Mouse (Mus musculus): ENCODE data around the gene Acbd7.

Acbd7 gene

DNA sequence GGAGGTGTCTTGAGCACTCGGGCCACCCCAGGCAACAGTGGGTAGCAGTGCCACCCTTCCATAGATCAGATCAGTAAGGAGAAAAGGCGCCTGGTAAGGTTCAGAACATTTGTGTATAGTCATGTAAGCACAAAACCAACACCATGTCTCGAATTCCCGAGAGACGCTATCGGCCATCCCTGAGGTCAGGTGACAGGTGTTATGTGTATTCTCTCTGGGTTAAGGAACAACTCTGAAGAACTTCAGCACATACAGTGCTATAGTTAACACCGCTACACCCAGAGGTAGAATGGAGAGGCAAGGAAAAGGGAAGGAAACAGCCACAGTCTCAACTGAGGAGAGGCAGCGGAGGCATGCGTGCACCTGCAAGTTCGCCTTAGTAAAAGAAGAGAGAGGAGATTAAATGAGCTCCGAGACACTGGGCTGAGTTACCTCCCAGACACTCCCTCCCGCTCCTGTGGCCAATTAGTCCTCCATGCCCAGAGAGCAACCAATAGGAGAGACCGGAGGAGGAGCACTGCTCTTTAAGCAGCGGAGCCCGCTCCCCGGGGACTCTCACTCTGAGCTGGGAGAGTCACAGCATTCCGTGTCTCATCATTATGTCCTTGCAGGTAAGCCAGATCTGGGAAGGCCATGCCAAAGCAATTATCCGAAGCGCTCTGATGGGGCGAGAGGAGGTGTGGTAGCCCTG lies at the start of gene Acbd7:
Acbd7 (plus strand) TSS at position 558 of the 691 bp plus-strand sequence.
- in situ Hi-C loops (cut with MboI; ENCODE audit: unreplicated experiment in 2 of 2) = loop anchor here (5.0 to 25.0 kb wide), 4 partner anchors 87 to 1302 kb away; partner anchors contain the start of genes Cdnf (in 2 of the 2), Gm45902 (in 2 of the 2), Hspa14 (in 2 of the 2) and Dclre1c (in 1 of the 2)

DNA sequence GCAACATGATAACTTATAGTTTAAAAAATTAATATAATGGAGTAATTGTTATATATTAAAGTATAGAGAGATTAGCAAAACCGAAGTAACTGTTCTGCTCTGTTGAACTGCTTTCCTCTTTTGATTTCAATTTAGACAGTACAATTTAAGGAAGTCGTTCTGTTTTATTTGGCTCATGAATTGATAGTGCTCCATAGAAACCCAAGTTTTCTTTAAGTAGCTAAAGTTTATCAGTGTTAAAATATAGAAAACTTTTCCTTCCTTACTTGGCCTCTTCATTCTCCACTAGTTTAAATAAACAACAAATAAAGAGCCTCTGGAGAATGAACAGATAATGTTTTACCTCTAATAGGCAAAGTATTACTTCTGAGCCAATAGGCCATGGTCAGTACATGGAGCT lies 49.7 kb upstream of the Acbd7 start:
- in situ Hi-C loops (cut with MboI; ENCODE audit: unreplicated experiment in 2 of 2) = no loop called here

DNA sequence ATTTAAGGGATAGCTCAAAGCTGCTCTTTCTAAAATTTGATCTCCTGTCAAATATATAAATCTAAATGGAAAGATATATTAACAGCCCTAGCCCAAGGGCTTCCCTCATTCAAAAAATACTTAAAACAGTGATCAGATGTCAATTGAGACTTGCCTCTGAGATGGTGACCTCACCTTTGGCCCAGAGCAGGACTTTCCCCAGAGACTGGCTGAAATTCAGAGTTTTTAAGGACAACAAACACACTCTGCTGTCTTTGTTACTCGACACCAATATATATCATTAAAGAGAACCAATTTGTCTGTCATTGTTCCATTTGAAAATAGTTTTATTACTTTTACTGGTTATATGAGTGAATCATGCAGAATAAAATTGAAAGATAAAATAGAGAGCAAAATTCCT lies 46.4 kb upstream of the Acbd7 start:
- in situ Hi-C loops (cut with MboI; ENCODE audit: unreplicated experiment in 2 of 2) = no loop called here

DNA sequence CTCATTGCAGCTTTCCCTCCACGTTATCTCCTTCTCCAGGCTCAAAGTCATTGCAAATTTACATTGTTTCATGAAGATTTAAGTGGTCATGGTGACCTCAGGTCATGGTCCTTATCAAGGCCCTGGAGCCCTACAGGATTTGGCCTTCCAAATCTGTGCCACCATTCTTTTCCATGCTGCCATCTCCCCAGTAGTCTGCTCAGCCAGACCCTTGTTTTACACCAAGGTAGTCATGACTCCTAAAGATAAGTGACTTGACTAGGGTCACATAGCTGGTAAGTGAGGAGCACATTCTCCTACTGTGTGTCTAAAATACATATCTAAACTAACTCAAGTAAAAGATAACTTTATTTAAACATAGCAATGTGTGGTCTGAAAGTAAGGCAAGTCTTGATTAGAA lies 43.8 kb upstream of the Acbd7 start:
- in situ Hi-C loops (cut with MboI; ENCODE audit: unreplicated experiment in 2 of 2) = loop anchor here in 1 of 2 experiments (5.0 kb wide), 1 partner anchor 35 kb away; no protein-coding TSS in a partner anchor

DNA sequence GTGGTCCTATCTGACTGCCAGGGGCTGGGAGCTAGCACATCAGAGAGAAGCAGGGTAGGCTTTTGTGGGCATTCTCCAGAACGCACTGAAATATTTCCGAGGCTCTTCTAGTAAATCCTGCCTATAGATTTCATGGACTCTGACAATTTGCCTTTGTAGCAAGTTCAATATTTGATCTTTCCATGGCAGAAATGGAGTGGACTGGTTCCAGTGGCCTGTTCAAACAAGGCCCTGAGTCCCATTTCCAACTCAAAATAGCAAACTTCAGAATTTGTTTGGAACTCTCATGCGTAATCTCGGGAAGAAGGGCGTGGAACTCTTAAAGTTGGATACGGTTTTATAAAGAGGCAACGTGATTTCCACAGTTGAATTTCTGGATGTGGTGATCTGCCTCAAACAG lies 40.1 kb upstream of the Acbd7 start:
- in situ Hi-C loops (cut with MboI; ENCODE audit: unreplicated experiment in 2 of 2) = no loop called here

DNA sequence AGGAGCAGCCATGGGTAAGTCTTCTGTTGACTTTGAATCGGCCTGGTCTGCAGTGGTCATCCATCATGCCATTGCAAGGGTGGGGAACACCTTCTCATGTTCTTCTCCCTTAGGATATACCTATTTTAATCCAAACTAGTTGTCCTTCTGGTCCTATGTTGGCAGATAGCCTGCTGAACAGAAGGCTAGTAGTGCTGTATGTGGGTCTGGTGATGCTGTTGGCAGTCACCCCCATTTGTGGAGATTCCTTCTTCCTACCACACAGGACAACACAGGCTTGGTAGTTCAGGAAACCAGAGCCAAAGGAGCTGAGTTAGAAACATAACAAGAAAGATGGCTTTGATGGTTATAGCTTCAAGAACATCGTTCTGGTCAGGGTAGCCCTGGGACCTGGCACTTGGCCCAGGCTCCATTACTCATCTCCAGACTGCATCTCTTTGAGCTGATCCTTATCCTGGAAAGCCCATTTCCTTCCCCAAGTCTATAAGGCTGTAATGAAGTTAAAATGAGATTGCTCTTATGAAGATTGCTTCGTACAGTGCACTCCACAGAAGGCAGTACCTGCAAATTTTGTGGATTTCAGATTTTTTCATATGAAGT lies 30.4 kb upstream of the Acbd7 start:
- in situ Hi-C loops (cut with MboI; ENCODE audit: unreplicated experiment in 2 of 2) = no loop called here

DNA sequence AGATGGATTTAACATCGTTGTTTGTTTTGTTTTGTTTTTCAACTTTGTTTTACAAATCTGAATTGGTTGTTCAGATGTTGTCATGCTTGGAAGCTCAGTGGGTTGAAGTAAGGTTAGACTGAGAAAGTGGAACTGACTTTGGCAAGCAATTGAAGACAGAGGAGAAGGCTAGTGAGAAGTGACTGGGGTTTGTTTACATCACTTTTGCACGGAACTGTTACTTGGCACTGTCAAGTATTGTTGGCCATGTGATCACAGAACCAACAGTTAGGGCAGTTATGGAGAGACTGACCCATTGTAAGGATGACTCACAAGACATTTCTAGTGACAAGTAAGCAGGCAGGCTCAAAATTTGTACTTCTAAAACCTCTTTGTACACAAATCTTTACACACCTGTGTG lies 12.8 kb upstream of the Acbd7 start:
- in situ Hi-C loops (cut with MboI; ENCODE audit: unreplicated experiment in 2 of 2) = no loop called here

DNA sequence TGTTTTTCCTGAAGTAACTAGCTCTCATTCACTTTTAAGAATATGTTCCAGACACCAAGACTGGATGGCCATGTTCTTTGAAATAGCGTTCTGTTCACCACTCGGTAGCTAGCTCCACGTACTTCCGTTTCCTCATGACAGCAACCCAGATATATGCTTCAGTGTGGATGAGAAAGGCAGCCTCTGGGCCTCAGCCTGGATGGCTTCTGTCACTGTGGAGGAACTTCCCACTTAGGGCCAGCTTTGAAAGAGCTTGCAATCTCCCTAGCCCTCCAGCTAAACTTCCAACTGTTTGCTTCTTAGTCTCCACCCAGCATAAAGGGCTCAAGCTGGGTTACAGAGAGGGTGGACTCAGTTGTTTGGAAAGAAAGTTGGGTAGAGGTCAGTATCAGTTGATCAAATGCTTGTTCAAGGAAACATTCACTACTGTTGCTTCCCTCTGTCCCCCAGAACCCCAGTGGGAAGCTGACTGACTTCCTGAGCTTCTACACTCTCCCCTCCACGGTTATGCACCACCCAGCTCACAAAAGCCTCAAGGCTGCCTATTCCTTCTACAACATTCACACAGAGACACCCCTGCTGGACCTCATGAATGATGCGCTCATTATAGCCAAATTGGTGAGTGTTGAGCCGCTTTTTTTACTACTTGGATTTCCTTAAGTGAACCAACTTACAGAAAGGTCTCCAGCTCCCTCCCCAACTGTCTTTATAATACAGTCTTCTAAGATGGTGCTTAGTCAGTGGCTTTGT lies 11.4 kb upstream of the Acbd7 start:
- in situ Hi-C loops (cut with MboI; ENCODE audit: unreplicated experiment in 2 of 2) = loop anchor here (5.0 to 25.0 kb wide), 3 partner anchors 32 to 1313 kb away; partner anchors contain the start of genes Cdnf (in 1 of the 2), Gm45902 (in 1 of the 2) and Hspa14 (in 1 of the 2)

DNA sequence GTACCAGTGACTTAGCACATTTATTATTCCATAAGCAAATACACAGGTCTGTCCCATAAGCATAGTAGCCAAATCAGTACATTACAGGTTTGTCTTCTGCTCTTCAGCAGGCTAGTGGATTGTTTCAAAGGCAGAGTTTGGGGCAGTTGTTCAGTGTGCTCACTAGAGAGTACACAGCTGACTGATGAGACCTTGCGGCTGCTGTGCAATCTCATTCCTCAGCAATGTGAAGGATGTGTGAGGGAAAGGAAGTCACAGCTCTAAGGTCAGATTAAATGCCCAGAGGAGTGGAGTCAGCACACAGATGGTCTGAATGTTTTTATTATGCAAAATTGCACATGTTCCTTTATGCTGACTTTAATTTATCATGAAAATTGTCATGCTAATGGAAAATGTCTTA lies 9.4 kb upstream of the Acbd7 start:
- in situ Hi-C loops (cut with MboI; ENCODE audit: unreplicated experiment in 2 of 2) = loop anchor here (5.0 to 25.0 kb wide), 3 partner anchors 34 to 1311 kb away; partner anchors contain the start of genes Cdnf (in 1 of the 2), Gm45902 (in 1 of the 2) and Hspa14 (in 1 of the 2)

DNA sequence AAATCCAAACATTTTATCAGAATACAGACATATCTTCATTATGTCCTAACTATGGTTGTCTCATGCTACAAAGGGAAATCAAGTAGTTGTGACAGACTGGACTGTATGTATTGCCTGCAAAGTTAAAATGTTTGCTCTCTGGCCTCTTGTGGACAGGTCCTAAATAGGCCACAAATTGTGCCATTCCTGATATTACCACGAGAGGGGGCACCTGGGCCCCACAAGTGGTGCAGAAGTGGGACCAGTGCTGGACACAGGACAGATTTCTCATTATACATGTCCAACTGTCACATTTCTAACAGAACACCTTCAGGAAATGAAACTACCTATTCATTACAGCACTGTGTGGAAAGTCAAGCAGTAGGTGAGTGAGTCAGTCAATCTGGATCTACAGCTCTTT lies 8.6 kb upstream of the Acbd7 start:
- in situ Hi-C loops (cut with MboI; ENCODE audit: unreplicated experiment in 2 of 2) = loop anchor here (5.0 to 25.0 kb wide), 3 partner anchors 35 to 1310 kb away; partner anchors contain the start of genes Cdnf (in 1 of the 2), Gm45902 (in 1 of the 2) and Hspa14 (in 1 of the 2)

DNA sequence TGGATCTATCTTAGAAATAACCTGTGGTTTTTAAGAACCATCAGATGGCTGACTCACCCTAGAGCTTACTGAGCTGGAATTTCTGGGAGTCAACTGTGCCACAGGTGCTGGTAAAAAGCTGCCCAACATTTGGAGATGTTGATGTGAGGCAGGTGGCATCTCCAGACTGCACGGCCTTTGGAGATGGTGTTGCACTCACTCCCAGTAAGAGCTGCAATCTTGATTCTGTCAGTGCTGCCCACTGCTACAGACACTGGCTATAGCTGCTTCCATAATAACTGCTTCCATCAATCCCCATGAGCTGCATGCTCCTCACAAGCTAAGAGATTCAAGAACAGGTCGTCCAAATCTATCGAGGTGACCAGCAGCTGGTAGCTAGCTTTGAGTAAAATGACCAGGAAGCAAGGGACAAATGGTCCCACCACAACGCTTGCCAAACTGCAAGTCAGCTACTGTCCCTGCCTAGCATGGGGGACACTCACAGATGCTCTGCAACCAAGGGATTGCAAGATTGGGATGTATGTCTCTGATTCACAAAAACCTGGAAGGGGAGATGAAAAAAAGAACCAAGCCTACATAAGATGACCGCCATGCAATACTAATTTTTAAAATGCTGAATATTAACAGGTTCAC lies 4.8 kb upstream of the Acbd7 start:
- in situ Hi-C loops (cut with MboI; ENCODE audit: unreplicated experiment in 2 of 2) = loop anchor here (5.0 to 25.0 kb wide), 4 partner anchors 91 to 1306 kb away; partner anchors contain the start of genes Cdnf (in 2 of the 2), Gm45902 (in 2 of the 2), Hspa14 (in 2 of the 2) and Dclre1c (in 1 of the 2)

DNA sequence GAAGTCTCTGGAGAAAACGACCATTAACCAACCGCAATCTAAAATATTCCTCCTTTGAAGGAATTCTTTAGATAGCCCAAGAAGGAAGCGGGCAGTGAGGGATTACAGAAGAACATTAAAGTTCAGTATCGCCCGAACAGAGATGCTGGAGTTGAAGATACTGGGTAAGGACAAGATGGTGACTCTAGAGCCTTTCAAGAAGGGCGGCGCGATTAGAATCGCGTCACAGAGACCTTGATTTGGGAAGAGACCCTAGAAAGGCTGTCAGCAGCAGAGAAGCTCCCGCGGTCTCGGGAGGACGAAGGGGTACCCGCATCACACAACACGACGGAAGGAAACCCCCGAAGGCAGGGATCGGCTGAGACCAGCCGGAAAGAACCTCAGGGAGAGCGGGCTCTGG lies 3.9 kb upstream of the Acbd7 start:
- in situ Hi-C loops (cut with MboI; ENCODE audit: unreplicated experiment in 2 of 2) = loop anchor here (5.0 to 25.0 kb wide), 4 partner anchors 90 to 1305 kb away; partner anchors contain the start of genes Cdnf (in 2 of the 2), Gm45902 (in 2 of the 2), Hspa14 (in 2 of the 2) and Dclre1c (in 1 of the 2)

DNA sequence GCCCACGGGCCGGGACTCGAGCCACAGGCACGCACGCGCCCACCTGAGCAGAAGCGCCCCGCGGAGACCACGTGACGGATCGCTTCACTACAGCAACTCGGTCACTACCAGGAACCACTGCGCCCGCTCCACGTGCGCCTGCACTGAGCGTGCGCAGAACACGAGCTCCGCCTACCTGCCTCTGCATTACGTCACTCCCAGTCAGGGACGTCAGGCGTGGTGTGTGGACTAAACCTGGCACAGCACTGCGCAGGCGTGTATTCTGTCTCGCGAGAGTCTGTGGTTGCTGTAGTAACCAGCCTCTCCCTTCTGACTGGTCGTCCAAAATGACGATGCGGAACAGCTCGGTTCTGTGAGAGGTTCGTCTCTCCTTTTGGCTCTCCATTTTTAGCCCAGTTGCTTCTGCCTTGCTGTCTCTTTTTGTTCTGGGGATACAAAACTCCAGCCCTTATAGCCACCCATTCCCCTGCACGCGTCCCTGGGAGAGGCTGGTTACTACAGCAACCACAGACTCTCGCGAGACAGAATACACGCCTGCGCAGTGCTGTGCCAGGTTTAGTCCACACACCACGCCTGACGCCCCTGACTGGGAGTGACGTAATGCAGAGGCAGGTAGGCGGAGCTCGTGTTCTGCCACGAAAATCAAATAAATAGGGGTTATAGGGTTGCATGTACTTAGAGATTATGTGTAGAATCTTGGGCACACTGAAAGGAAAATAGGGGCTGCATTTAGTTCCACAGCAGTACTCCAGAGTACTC lies 3.3 kb upstream of the Acbd7 start, which contains the start of gene Rpp38:
Rpp38 (minus strand) TSS at position 160 of the 759 bp plus-strand sequence.
- in situ Hi-C loops (cut with MboI; ENCODE audit: unreplicated experiment in 2 of 2) = loop anchor here (5.0 to 25.0 kb wide), 4 partner anchors 90 to 1305 kb away; partner anchors contain the start of genes Cdnf (in 2 of the 2), Gm45902 (in 2 of the 2), Hspa14 (in 2 of the 2) and Dclre1c (in 1 of the 2)

DNA sequence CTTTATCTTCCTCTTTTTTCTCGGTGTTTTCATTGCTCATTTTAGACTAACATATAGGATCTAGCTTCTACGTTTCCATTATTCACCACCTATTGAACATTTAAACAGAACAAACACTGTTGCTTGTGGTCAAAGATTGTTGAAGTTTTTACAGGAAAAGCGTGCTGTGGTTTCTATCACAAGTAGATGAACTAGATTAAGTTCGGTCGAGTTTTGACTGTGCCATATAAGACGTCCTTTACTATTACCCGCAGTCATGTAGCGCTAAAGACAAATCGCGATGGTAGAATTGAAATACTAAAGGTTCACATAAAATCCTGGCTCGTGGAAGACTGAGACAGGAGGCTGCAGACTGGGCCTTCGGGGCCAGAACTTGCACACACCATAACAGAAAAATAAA lies 2.2 kb upstream of the Acbd7 start:
- in situ Hi-C loops (cut with MboI; ENCODE audit: unreplicated experiment in 2 of 2) = loop anchor here (5.0 to 25.0 kb wide), 4 partner anchors 89 to 1304 kb away; partner anchors contain the start of genes Cdnf (in 2 of the 2), Gm45902 (in 2 of the 2), Hspa14 (in 2 of the 2) and Dclre1c (in 1 of the 2)

DNA sequence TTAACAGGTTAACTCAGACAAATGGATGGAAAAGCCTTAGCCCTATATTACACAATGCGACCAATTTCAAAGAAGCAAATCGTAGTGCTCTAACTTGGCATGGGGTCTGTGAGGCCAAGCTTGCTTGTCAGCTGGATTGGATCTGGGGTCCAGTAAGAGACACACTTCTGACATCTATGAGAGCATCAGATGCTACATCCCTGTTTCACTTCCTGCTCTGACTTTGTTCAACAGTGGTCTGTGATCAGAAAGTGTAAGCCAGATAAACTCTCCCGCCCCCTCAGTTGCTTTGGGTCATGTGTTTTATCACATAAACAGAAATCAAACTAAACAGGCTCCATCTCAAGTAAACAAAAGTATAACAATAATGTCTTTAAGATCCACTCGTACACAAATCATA lies 12.5 kb downstream of the Acbd7 start:
- in situ Hi-C loops (cut with MboI; ENCODE audit: unreplicated experiment in 2 of 2) = loop anchor here (5.0 to 25.0 kb wide), 7 partner anchors 164 to 1526 kb away; partner anchors contain the start of genes Cdnf (in 1 of the 2), Gm45902 (in 1 of the 2) and Hspa14 (in 1 of the 2)

DNA sequence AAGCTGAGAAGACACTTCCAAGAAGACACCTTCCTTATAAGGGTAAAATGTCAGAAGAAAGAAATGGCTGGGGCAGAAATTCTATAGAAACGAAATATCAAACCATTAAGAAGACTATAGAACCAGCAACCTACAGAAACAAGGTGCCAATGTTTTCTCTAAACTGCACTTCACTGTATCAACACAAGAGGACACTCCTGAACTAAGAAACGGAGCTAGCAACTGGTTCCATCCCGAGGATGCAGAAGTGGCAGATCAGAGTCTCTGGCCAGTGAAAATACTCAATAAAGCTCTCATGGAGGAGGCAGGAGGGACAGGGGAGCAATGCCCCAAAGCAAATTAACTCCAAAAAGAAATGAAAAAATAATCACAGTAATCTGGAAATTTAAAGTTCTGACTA lies 13.0 kb downstream of the Acbd7 start:
- in situ Hi-C loops (cut with MboI; ENCODE audit: unreplicated experiment in 2 of 2) = loop anchor here (5.0 to 25.0 kb wide), 7 partner anchors 163 to 1526 kb away; partner anchors contain the start of genes Cdnf (in 1 of the 2), Gm45902 (in 1 of the 2) and Hspa14 (in 1 of the 2)

DNA sequence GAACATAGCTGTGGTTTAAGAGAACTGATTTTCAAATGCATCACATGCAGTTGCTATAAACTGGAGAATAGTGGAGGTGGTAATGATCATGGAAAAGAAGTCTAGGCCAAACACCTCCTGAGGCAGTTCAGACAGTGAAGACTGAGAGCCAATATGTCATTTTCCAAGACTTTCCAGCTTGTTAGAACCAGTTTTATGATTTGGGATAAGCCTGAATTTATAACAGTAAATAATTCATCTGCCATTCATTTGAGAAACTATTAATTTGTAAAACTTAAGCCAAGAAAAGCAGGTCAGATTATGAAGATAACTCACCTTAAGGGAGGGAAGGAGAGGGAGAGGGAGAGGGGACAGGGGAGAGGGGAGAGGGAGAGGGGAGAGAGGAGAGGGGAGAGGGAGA lies 17.2 kb downstream of the Acbd7 start:
- in situ Hi-C loops (cut with MboI; ENCODE audit: unreplicated experiment in 2 of 2) = no loop called here

DNA sequence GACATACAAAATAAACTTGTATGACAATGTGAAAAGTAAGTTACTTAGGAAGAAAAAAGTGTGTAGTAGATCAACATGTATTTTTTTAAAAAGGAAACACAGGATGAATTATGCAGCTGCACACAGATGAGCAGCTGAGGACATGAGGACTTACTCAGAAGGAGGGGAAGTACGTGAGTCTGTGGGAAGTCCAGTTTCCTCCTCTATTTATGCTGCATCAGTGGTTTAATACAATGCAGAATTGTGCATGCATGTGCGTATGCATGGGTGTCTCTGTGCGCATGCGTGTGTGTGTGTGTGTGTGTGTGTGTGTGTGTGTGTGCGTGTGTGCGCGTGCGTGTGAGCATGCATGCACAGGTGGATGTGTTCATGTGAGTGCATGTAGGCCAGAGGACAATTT lies 19.8 kb downstream of the Acbd7 start:
- in situ Hi-C loops (cut with MboI; ENCODE audit: unreplicated experiment in 2 of 2) = no loop called here

DNA sequence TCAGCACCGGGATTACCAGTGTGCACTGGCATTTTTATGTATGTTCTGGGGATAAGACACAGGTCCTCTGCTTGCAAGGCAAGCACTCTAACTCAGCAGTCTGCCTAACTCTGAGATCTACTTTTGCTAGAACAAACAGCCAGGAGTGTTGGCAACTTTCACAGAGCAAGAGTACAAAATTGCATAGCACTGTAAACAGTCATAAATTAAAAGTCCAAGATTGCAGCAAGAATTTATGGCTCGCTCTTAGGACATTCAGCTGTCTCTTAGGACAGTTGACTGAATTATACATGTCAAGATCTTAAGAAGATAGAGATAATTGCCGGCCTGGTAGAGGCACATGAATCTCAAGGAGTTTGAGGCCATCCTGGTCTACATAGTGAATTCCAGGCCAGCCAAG lies 20.3 kb downstream of the Acbd7 start:
- in situ Hi-C loops (cut with MboI; ENCODE audit: unreplicated experiment in 2 of 2) = no loop called here

All from v-Abl transformed pro-B cells (cell line).